Mouse (Mus musculus) MEL (cell line): Measurements from ENCODE around the gene Tgtp2.

Experiments used
- CTCF ChIP-seq, 3 experiments: IDR thresholded peaks in 2 of 3; conservative IDR thresholded peaks in 1 of 3; 2 replicates each; pipeline ENCODE4 v1.5.1; 2011 to 2012; ENCODE audit warnings: low read length in 3 of 3, low read depth in 2 of 3, mild to moderate bottlenecking in 2 of 3, improper control_type of control experiment in 1 of 3, inconsistent platforms in 1 of 3, mixed read lengths in 1 of 3, moderate library complexity in 1 of 3; ENCODE audit not compliant: control insufficient read depth in 1 of 3, insufficient read depth in 1 of 3, poor library complexity in 1 of 3, severe bottlenecking in 1 of 3
- ELF1 ChIP-seq: IDR thresholded peaks from 2 replicates; pipeline ENCODE4 v1.6.1; 2014; ENCODE audit warnings: low read depth, mild to moderate bottlenecking, inconsistent platforms, low read length, improper control_type of control experiment, moderate library complexity
- GATA1 ChIP-seq: IDR thresholded peaks from 2 replicates; pipeline ENCODE4 v1.6.1; 2011; ENCODE audit warnings: low read depth, low read length, improper control_type of control experiment
- MAFK ChIP-seq: IDR thresholded peaks from 2 replicates; pipeline ENCODE4 v1.6.1; 2011; ENCODE audit warnings: low read depth, mild to moderate bottlenecking, low read length, improper control_type of control experiment, borderline replicate concordance
- POLR2A ChIP-seq, 2 experiments: IDR thresholded peaks; 2 replicates each; pipeline ENCODE4 v1.6.1; 2011 to 2012; ENCODE audit warnings: low read length in 2 of 2, mild to moderate bottlenecking in 2 of 2, control low read depth in 1 of 2, improper control_type of control experiment in 1 of 2, low read depth in 1 of 2, moderate library complexity in 1 of 2; ENCODE audit not compliant: control insufficient read depth in 1 of 2, insufficient read depth in 1 of 2, poor library complexity in 1 of 2
- TAL1 ChIP-seq: IDR thresholded peaks from 2 replicates; pipeline ENCODE4 v1.6.1; 2012; ENCODE audit warnings: mild to moderate bottlenecking, inconsistent platforms, low read length, moderate library complexity, mixed read lengths
- USF1 ChIP-seq: IDR thresholded peaks from 2 replicates; pipeline ENCODE4 v1.6.1; 2014; ENCODE audit warnings: low read depth, mild to moderate bottlenecking, inconsistent platforms, low read length, improper control_type of control experiment, moderate library complexity

DNA sequence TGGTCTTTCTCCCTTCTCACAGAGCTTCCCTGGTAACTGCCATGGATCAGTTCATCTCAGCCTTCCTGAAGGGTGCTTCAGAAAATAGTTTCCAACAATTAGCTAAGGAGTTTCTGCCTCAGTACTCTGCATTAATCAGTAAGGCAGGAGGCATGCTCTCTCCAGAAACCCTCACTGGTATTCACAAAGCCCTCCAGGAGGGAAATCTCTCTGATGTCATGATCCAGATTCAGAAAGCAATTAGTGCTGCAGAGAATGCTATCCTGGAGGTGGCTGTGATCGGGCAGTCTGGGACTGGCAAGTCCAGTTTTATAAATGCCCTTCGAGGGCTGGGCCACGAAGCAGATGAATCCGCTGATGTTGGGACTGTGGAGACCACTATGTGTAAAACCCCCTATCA lies 31.4 kb upstream of the Tgtp2 start:
- TF ChIP-seq CTCF (IDR thresholded peaks at IDR 0.05 in 2 of 3, conservative IDR thresholded peaks at IDR 0.05 in 1 of 3; ENCODE audit: control insufficient read depth in 1 of 3, insufficient read depth in 1 of 3, low read depth in 2 of 3, low read length in 3 of 3, poor library complexity in 1 of 3, severe bottlenecking in 1 of 3) (no peak), TAL1 (no peak), POLR2A (IDR thresholded peaks at IDR 0.05; ENCODE audit: control insufficient read depth in 1 of 2, insufficient read depth in 1 of 2, low read depth in 1 of 2, low read length in 2 of 2, poor library complexity in 1 of 2) (no peak), GATA1 (no peak), USF1 (no peak), MAFK (no peak), ELF1 (no peak)
